Mouse (Mus musculus): ENCODE data around the gene Usf2.

Gene Usf2

GRCm38 (mm10) chr7:30917219-30917618, 39.4 kb downstream of the Usf2 start:
- no peak for DNase-seq (ENCODE audit: low read depth, low spot score)

GRCm38 (mm10) chr7:30916713-30917112, 39.9 kb downstream of the Usf2 start:
- no peak for DNase-seq (ENCODE audit: low read depth, low spot score)

GRCm38 (mm10) chr7:30914732-30915131, 41.9 kb downstream of the Usf2 start, which contains the start of gene Mag:
Gene Mag (minus strand): TSS chr7:30914873.
- no peak for DNase-seq (ENCODE audit: low read depth, low spot score)

GRCm38 (mm10) chr7:30909773-30910172, 46.8 kb downstream of the Usf2 start:
- DNase-seq (ENCODE audit: low read depth, low spot score) = no peak

DNA sequence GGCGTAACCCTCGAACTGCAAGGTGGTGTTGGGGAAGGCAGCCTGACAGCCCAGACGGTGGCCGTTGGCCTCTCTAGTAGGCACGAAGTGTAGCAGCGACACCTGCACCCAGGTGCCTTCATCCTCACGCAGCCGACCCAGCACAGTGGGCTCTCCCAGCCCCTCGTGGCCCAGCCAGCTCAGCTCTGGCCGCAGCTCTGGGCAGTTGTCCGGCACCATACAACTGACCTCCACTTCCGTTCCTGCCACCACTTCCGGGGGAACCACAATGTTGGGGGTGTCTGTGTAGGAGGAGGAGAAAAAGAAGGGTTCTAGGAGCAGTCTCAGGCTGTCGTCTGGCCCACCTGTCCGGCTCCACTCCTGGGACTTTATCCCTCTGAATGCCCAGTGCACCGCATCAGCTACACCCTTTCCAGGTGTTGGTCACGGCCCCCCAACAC, 47.6 kb downstream of the Usf2 start:
- no peak for DNase-seq (ENCODE audit: low read depth, low spot score)

GRCm38 (mm10) chr7:30908277-30908991, 48.2 kb downstream of the Usf2 start:
- DNase-seq (ENCODE audit: low read depth, low spot score) = no peak

DNA sequence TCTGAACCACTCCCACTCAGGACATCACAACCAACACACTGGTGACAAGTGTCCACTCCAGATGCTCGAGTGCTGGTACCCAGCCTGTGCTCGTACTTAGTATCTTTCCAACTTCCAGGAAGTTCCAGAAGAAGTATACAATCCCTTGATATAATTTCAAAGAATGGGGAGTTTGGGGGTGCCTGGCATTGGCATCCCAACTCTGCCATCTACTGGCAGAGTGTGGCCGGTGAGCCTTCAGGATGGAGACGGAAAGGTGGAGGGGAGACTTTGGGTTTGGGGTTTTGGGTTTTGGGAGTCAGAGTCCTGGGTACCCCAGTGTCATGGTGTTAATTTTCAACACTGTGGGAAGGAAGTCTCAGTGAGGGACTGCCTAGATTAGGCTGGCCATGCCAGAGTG, 52.6 kb downstream of the Usf2 start:
- DNase-seq (ENCODE audit: low read depth, low spot score) = no peak
